Mouse (Mus musculus): ENCODE measurements around the gene Cdc42. TPM values are rescaled to one million over a fixed set of nuclear protein-coding genes. Genes with fewer than 3 reads are reported as not detected.

Cdc42 gene
- polyA plus RNA-seq, 1 experiment, result 35.4 TPM

DNA sequence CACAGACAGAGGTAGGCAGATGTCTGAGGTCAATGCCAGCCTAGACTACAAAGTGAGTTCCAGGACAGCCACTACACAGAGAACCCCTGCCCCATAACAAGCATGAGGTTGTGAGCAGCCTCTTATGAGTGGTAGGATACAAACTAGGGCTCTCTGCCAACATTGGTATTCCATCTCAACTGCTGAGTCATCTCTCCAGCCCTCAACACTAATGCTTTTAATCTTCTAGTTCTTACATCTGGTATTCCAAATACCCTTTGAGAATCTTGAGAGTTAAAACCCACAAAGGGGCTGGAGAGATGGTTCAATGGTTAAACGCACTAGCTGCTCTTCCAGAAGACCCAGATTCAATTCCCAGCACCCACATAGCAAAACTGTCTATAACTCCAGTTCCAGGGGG is 18.1 kb downstream of the Cdc42 start:
- H3K27ac ChIP-seq (ENCODE audit: control insufficient read depth, insufficient read depth, low read depth, low read length), result no peak overlapping the region
- no peaks in the 10 kb centered on the region for H3K27me3 ChIP-seq (ENCODE audit: control insufficient read depth, insufficient read depth, low read length)
- H3K4me1 ChIP-seq (ENCODE audit: control insufficient read depth, insufficient read depth, low read length), result no peaks in the 10 kb centered on the region; the same call in 1 of the 2 replicates
- H3K36me3 ChIP-seq (ENCODE audit: control insufficient read depth, insufficient read depth, low read length), result peaks cover 1% of the 10 kb centered on the region; the same call in 1 of the 2 replicates
- TF ChIP-seq POLR2A (IDR thresholded peaks at IDR 0.05; ENCODE audit: control insufficient read depth, low read depth, low read length), result no peak
- no peak overlapping the region for H3K4me3 ChIP-seq (ENCODE audit: control insufficient read depth, low read depth, low read length)

GRCm38 (mm10) chr4:137336468-137336867 is 21.1 kb downstream of the Cdc42 start:
- no peak overlapping the region for H3K27ac ChIP-seq (ENCODE audit: control insufficient read depth, insufficient read depth, low read depth, low read length)
- H3K4me1 ChIP-seq (ENCODE audit: control insufficient read depth, insufficient read depth, low read length), result no peaks in the 10 kb centered on the region; the same call in 1 of the 2 replicates
- H3K4me3 ChIP-seq (ENCODE audit: control insufficient read depth, low read depth, low read length), result no peak overlapping the region
- no peaks in the 10 kb centered on the region for H3K27me3 ChIP-seq (ENCODE audit: control insufficient read depth, insufficient read depth, low read length)
- TF ChIP-seq CTCF (IDR thresholded peaks at IDR 0.05; ENCODE audit: control insufficient read depth, insufficient read depth, insufficient replicate concordance, low read depth, low read length) (no peak), POLR2A (IDR thresholded peaks at IDR 0.05; ENCODE audit: control insufficient read depth, low read depth, low read length) (no peak)
- peaks cover 1% of the 10 kb centered on the region; the same call in 1 of the 2 replicates for H3K36me3 ChIP-seq (ENCODE audit: control insufficient read depth, insufficient read depth, low read length)

- Histone ChIP-seq H3K27me3 (ENCODE audit: control insufficient read depth, insufficient read depth, low read length) (no peaks in the 10 kb centered on the region), H3K27ac (ENCODE audit: control insufficient read depth, insufficient read depth, low read depth, low read length) (no peak overlapping the region), H3K36me3 (ENCODE audit: control insufficient read depth, insufficient read depth, low read length) (peaks cover 2% of the 10 kb centered on the region; the same call in 1 of the 2 replicates), H3K4me3 (ENCODE audit: control insufficient read depth, low read depth, low read length) (no peak overlapping the region), H3K4me1 (ENCODE audit: control insufficient read depth, insufficient read depth, low read length) (no peaks in the 10 kb centered on the region)
- TF ChIP-seq POLR2A (IDR thresholded peaks at IDR 0.05; ENCODE audit: control insufficient read depth, low read depth, low read length), result no peak
- TF ChIP-seq CTCF (IDR thresholded peaks at IDR 0.05; ENCODE audit: control insufficient read depth, insufficient read depth, insufficient replicate concordance, low read depth, low read length), result no peak
Measured at GRCm38 (mm10) chr4:137332051-137332450, 25.5 kb downstream of the Cdc42 start.

DNA sequence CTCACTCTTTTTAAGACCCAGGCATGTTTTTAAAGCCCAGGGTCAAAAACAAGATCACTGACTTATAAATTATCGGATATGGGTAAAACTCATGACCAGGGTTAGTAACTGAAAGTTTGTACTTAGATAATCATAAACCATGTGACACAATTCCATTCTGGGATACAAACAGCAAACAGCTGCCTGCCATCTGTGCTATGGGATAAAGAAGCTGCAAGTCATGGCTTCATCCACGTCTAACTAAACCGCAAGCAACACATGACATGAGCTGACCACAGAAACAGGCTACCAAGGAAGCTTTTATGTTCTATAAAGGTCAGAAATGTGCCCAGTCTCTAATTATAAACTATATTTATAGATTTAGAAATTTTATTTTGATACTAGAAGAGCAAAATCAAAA is 31.0 kb downstream of the Cdc42 start:
- no peak overlapping the region for H3K4me3 ChIP-seq (ENCODE audit: control insufficient read depth, low read depth, low read length)
- no peaks in the 10 kb centered on the region for H3K4me1 ChIP-seq (ENCODE audit: control insufficient read depth, insufficient read depth, low read length)
- H3K27me3 ChIP-seq (ENCODE audit: control insufficient read depth, insufficient read depth, low read length), result no peaks in the 10 kb centered on the region
- H3K36me3 ChIP-seq (ENCODE audit: control insufficient read depth, insufficient read depth, low read length), result 0 out of 2 replicates have a peak, but pooled peaks cover 3% of the 10 kb centered on the region
- TF ChIP-seq CTCF (IDR thresholded peaks at IDR 0.05; ENCODE audit: control insufficient read depth, insufficient read depth, insufficient replicate concordance, low read depth, low read length), result no peak
- no peak for TF ChIP-seq POLR2A (IDR thresholded peaks at IDR 0.05; ENCODE audit: control insufficient read depth, low read depth, low read length)
- H3K27ac ChIP-seq (ENCODE audit: control insufficient read depth, insufficient read depth, low read depth, low read length), result no peak overlapping the region

DNA sequence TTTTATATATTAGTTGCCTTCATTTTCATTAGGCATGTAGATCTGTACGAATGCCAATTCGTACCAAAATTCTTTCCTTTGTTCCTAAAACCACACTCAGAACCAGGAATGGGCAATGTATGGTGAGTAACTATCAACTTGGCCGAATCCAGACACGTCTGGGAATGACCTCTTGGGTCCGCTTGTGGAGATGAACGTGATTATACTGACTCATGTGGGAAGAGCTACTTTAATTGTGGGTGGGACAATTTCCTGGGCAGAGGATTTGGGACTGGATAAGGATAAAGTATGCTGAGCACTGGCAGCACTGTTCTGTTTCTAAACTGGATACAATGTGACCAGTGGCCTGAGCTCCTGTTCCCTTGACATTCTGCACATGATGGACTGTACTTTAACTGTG is 32.6 kb downstream of the Cdc42 start:
- no peaks in the 10 kb centered on the region for H3K4me1 ChIP-seq (ENCODE audit: control insufficient read depth, insufficient read depth, low read length)
- H3K36me3 ChIP-seq (ENCODE audit: control insufficient read depth, insufficient read depth, low read length), result 0 out of 2 replicates have a peak, but pooled peaks cover 3% of the 10 kb centered on the region
- H3K27ac ChIP-seq (ENCODE audit: control insufficient read depth, insufficient read depth, low read depth, low read length), result no peak overlapping the region
- H3K4me3 ChIP-seq (ENCODE audit: control insufficient read depth, low read depth, low read length), result no peak overlapping the region
- TF ChIP-seq CTCF (IDR thresholded peaks at IDR 0.05; ENCODE audit: control insufficient read depth, insufficient read depth, insufficient replicate concordance, low read depth, low read length) (no peak), POLR2A (IDR thresholded peaks at IDR 0.05; ENCODE audit: control insufficient read depth, low read depth, low read length) (no peak)
- H3K27me3 ChIP-seq (ENCODE audit: control insufficient read depth, insufficient read depth, low read length), result no peaks in the 10 kb centered on the region

DNA sequence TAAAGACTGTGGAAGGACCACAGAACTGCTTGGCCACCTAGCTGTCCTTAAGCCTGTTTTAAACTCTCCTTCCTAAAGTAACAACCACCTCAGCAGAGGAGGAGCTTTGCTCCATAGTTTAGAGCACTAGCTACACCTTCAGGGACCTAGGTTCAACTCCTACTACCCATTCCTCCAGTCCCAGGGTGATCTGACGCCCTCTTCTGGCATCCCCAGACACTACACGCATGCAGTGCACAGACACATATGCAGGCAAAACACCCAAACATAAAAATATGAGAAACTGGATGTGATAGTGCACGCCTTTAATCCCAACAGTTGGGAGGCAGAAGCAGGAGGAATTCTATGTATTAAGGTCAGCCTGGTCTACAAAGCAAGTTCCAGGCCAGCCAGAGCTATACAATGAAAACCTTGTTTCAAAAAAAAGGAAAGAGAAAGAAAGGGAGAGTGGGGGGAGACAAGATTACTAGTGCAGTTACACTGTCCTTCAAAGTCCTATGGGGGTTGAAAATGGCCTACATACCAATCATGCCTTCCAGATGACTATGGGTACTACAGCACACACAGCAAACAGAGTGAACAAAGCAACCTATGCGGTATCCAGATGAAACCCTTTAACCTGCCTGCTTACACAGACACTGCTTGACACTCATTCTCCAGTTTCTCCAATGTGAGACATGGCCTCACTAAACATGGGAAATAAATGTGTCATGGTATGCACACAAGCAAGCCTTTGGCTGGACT is 41.3 kb downstream of the Cdc42 start:
- Histone ChIP-seq H3K4me3 (ENCODE audit: control insufficient read depth, low read depth, low read length) (no peak overlapping the region), H3K4me1 (ENCODE audit: control insufficient read depth, insufficient read depth, low read length) (no peaks in the 10 kb centered on the region), H3K27me3 (ENCODE audit: control insufficient read depth, insufficient read depth, low read length) (no peaks in the 10 kb centered on the region), H3K27ac (ENCODE audit: control insufficient read depth, insufficient read depth, low read depth, low read length) (no peak overlapping the region), H3K36me3 (ENCODE audit: control insufficient read depth, insufficient read depth, low read length) (no peaks in the 10 kb centered on the region; the same call in 1 of the 2 replicates)
- TF ChIP-seq POLR2A (IDR thresholded peaks at IDR 0.05; ENCODE audit: control insufficient read depth, low read depth, low read length) (no peak), CTCF (IDR thresholded peaks at IDR 0.05; ENCODE audit: control insufficient read depth, insufficient read depth, insufficient replicate concordance, low read depth, low read length) (no peak)

GRCm38 (mm10) chr4:137315061-137315460 is 42.5 kb downstream of the Cdc42 start:
- no peaks in the 10 kb centered on the region for H3K4me1 ChIP-seq (ENCODE audit: control insufficient read depth, insufficient read depth, low read length)
- TF ChIP-seq CTCF (IDR thresholded peaks at IDR 0.05; ENCODE audit: control insufficient read depth, insufficient read depth, insufficient replicate concordance, low read depth, low read length), result no peak
- no peak for TF ChIP-seq POLR2A (IDR thresholded peaks at IDR 0.05; ENCODE audit: control insufficient read depth, low read depth, low read length)
- H3K27ac ChIP-seq (ENCODE audit: control insufficient read depth, insufficient read depth, low read depth, low read length), result no peak overlapping the region
- H3K27me3 ChIP-seq (ENCODE audit: control insufficient read depth, insufficient read depth, low read length), result no peaks in the 10 kb centered on the region
- H3K36me3 ChIP-seq (ENCODE audit: control insufficient read depth, insufficient read depth, low read length), result no peaks in the 10 kb centered on the region; the same call in 1 of the 2 replicates
- no peak overlapping the region for H3K4me3 ChIP-seq (ENCODE audit: control insufficient read depth, low read depth, low read length)

Data from testis, adult 2 months (tissue).